15 mouse cellular contexts compared by ENCODE assay signal in genomic region chr13:101919266-101919665, GRCm38 (mm10).
DNase-seq lines count a peak whose midpoint lies in the region; ATAC-seq lines count a peak whose summit lies in the region.
"Had no signal": no experiment of that assay in that cellular context is flagged by ENCODE, and none has a peak within 500 bp of the region (broad histone marks: within the 10 kb centered on the region; RNA-seq: fewer than 3 reads in every experiment).

No protein-coding gene starts in this region.

- H3K9me3 ChIP-seq in lung, embryonic 15.5 days, result no peaks in the 10 kb centered on the region
- H3K9me3 ChIP-seq: hindbrain, embryonic 13.5 days; midbrain, embryonic 10.5 days; neural tube, embryonic 13.5 days had no signal

- no peak overlapping the region for H3K4me2 ChIP-seq in lung, embryonic 15.5 days
- H3K4me2 ChIP-seq: hindbrain, embryonic 13.5 days; neural tube, embryonic 13.5 days had no signal

- peak overlapping the region; percentile 20 for H3K27ac ChIP-seq in lung, embryonic 15.5 days
- H3K27ac ChIP-seq: hindbrain, embryonic 13.5 days; midbrain, embryonic 10.5 days; neural tube, embryonic 13.5 days had no signal

- no peaks in the 10 kb centered on the region for H3K36me3 ChIP-seq in lung, embryonic 15.5 days
- H3K36me3 ChIP-seq: hindbrain, embryonic 13.5 days; midbrain, embryonic 10.5 days; neural tube, embryonic 13.5 days had no signal

- intact Hi-C loops in heart, postnatal 14 days (cut with DNase I), result loop anchor here (10.0 kb wide), 1 partner anchor 184 kb away; no protein-coding TSS in a partner anchor

- H3K4me1 ChIP-seq in lung, embryonic 15.5 days, result peaks cover 27% of the 10 kb centered on the region

- H3K27me3 ChIP-seq in lung, embryonic 15.5 days, result no peaks in the 10 kb centered on the region
- H3K27me3 ChIP-seq: hindbrain, embryonic 13.5 days; neural tube, embryonic 13.5 days had no signal

- H3K4me3 ChIP-seq in lung, embryonic 15.5 days, result no peak overlapping the region
- H3K4me3 ChIP-seq: hindbrain, embryonic 13.5 days; midbrain, embryonic 10.5 days; neural tube, embryonic 13.5 days had no signal

- peak; percentile 52 for DNase-seq in gastrocnemius, adult 18-20 months (ENCODE audit: low spot score)
- no peak for DNase-seq in gastrocnemius, adult 8-10 months (ENCODE audit: low spot score in 2 of 2)
- peak; percentile 32 for DNase-seq in NIH3T3 (ENCODE audit: low read depth)
- peak; percentile 22 to 56 for DNase-seq in heart, postnatal 14 days
- no peak for DNase-seq in cerebellum, adult 9-10 months
- DNase-seq in yolk sac, embryonic 10.5 days (ENCODE audit: low spot score), result no peak
- no peak for DNase-seq in layer of hippocampus, adult 9-11 months
- DNase-seq: B cell, adult 2 months; forebrain, postnatal 0 days; liver; thymus, postnatal 4 days had no signal

- H3K9ac ChIP-seq in lung, embryonic 15.5 days, result no peak overlapping the region
- H3K9ac ChIP-seq: forebrain, postnatal 0 days; hindbrain, embryonic 13.5 days; neural tube, embryonic 13.5 days had no signal

- ATAC-seq in lung, embryonic 15.5 days (ENCODE audit: borderline replicate concordance, extremely low read depth, low FRiP score, low TSS enrichment), result no peak
- ATAC-seq: forebrain, postnatal 0 days had no signal

- WGBS in lung, embryonic 15.5 days, result 35% methylated on average over 5 of the region's 5 CpGs

Comparison
In these comparisons a context has a peak if more than half of its experiments do, and no peak if none do; other contexts are left out.
1. DNase-seq: peak in gastrocnemius, adult 18-20 months (single experiment), NIH3T3 (single experiment) and heart, postnatal 14 days (2 of 2); none in gastrocnemius, adult 8-10 months (0 of 2), cerebellum, adult 9-10 months (single experiment), yolk sac, embryonic 10.5 days (single experiment) and layer of hippocampus, adult 9-11 months (single experiment).